Mouse (Mus musculus): ENCODE results near the gene Irf2bp1. TPM values are rescaled to one million over a fixed set of nuclear protein-coding genes. Genes with fewer than 3 reads are reported as not detected.
A peak's percentile ranks its signal among the peaks of the same experiment; 100 is the strongest.

Gene Irf2bp1
- polyA plus RNA-seq, 1 experiment from 2014 or later, result 29.7 TPM

DNA sequence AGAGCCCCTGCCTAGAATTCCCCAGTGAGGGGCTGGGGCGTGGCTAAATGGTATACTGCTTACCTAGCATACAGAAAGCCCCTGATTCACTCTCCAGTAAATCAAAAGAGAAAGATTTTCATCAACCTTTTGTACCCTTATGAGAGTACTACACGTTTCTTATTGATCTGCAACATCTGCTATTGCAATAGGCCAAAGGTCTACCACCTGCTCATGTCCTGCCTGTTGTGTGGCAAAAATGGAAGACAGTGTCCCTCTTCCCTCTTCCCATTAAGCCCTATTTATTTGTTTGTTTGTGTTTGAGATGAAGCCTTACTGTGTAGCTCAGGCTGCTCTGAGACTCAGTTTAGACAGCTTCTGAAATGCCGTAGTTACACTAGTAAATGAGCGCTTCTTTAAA lies 12.2 kb downstream of the Irf2bp1 start:
- WGBS, result 93% methylated on average over 4 of the region's 4 CpGs
- no peak overlapping the region for H3K27ac ChIP-seq (ENCODE audit: low read depth, low read length)
- H3K36me3 ChIP-seq (ENCODE audit: control insufficient read depth, insufficient read depth, low read length), result no peaks in the 10 kb centered on the region
- H3K4me3 ChIP-seq (ENCODE audit: low read depth, low read length), result no peak overlapping the region
- no peaks in the 10 kb centered on the region for H3K9me3 ChIP-seq (ENCODE audit: control insufficient read depth, low read length)
- H3K27me3 ChIP-seq (ENCODE audit: control insufficient read depth, insufficient read depth, low read length), result no peaks in the 10 kb centered on the region
- H3K4me2 ChIP-seq (ENCODE audit: low read depth, low read length), result no peak overlapping the region
- no peak for ATAC-seq (ENCODE audit: low read depth)
- 0 out of 2 replicates have a peak, but pooled peaks cover 7% of the 10 kb centered on the region for H3K4me1 ChIP-seq (ENCODE audit: control insufficient read depth, insufficient read depth, low read length)
- no peak overlapping the region for H3K9ac ChIP-seq (replicated peaks; ENCODE audit: low read depth, low read length)

DNA sequence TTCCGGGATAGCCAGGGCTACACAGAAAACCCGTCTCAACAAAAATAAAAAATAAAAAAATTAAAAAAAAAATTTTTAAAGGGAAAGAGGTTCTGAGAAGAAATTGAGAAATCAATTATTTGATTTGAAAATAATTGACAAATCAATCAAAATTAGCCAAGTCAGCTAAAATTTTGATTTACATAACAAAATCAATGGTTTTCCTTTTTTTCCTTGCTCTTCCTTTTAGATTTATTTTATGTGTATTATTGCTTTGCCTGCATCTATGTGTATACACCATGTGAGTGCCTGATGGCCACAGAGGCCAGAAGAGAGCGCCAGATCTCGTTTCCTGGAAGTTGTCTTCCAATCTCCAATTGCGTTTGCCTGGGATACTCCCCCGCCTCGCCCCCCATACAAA lies 14.1 kb downstream of the Irf2bp1 start:
- H3K27ac ChIP-seq (ENCODE audit: low read depth, low read length), result no peak overlapping the region
- H3K4me2 ChIP-seq (ENCODE audit: low read depth, low read length), result no peak overlapping the region
- H3K27me3 ChIP-seq (ENCODE audit: control insufficient read depth, insufficient read depth, low read length), result peaks cover 6% of the 10 kb centered on the region; the same call in 1 of the 2 replicates
- no peaks in the 10 kb centered on the region for H3K9me3 ChIP-seq (ENCODE audit: control insufficient read depth, low read length)
- ATAC-seq (ENCODE audit: low read depth), result no peak
- WGBS, result 90% methylated on average over 7 of the region's 7 CpGs
- no peak overlapping the region for H3K4me3 ChIP-seq (ENCODE audit: low read depth, low read length)
- H3K9ac ChIP-seq (replicated peaks; ENCODE audit: low read depth, low read length), result no peak overlapping the region
- no peaks in the 10 kb centered on the region for H3K36me3 ChIP-seq (ENCODE audit: control insufficient read depth, insufficient read depth, low read length)
- no peaks in the 10 kb centered on the region for H3K4me1 ChIP-seq (ENCODE audit: control insufficient read depth, insufficient read depth, low read length)

DNA sequence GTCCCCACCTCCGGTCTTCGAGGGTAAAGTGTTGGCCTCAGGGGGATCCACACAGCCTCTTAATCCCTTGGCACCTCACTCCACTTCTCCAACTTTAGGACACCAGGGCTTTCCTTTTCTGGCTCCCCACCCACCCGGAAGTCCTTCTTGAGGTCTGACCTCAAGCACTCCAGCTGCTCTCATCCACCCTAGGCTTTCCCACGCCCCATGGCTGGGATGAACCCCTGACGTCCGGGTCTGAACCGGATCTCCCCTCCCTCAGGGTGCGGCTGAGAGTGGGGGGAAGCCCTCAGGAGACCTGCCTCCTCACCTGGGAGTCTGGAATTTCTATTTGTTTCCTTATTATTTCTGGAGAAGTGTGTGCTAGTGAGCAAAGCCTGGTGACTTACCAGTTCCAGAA lies 17.2 kb downstream of the Irf2bp1 start:
- no peak overlapping the region for H3K9ac ChIP-seq (replicated peaks; ENCODE audit: low read depth, low read length)
- H3K27ac ChIP-seq (ENCODE audit: low read depth, low read length), result no peak overlapping the region
- H3K4me1 ChIP-seq (ENCODE audit: control insufficient read depth, insufficient read depth, low read length), result peaks cover 11% of the 10 kb centered on the region
- no peaks in the 10 kb centered on the region for H3K9me3 ChIP-seq (ENCODE audit: control insufficient read depth, low read length)
- H3K4me3 ChIP-seq (ENCODE audit: low read depth, low read length), result no peak overlapping the region
- H3K27me3 ChIP-seq (ENCODE audit: control insufficient read depth, insufficient read depth, low read length), result peaks cover 14% of the 10 kb centered on the region; the same call in 1 of the 2 replicates
- no peaks in the 10 kb centered on the region for H3K36me3 ChIP-seq (ENCODE audit: control insufficient read depth, insufficient read depth, low read length)
- 28% methylated on average over 8 of the region's 8 CpGs for WGBS
- no peak overlapping the region for H3K4me2 ChIP-seq (ENCODE audit: low read depth, low read length)
- no peak for ATAC-seq (ENCODE audit: low read depth)

DNA sequence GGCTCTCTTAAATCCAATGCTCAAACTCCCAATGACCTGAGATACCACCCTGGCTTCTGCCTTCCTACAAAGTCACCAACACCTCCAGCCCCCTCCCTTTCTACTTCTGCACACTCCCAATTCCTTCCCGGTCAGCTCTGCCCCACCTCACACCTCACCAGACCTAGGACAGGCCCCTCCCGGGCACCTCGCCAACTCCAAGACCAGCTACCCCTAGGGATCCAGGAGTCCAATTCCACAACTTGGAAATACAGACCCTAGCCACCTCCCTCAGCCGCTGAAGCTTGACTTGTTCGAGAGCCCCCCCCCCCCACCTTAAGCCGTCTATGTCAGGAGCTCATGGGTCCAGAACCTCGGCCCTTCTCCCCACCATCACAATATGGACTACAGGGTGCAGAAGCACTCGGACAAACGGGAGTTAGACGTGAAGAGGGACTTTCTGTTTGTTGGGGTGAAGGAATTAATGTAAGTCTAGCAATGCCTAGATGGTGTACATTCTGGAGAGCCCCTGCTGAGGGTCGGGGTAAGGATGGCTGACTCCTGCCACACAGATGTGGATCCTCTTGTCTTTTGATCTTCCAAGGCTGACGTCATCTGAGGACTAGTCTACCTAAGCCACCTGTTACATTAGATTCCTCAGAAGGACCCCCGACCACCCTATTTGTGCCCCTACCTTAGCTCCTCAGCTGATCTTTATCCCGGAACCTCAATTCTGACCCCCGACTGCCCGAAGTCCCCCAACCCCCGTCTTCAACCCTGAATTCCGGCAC lies 18.5 kb downstream of the Irf2bp1 start:
- Histone ChIP-seq H3K4me2 (ENCODE audit: low read depth, low read length) (no peak overlapping the region), H3K4me1 (ENCODE audit: control insufficient read depth, insufficient read depth, low read length) (peaks cover 11% of the 10 kb centered on the region), H3K9ac (replicated peaks; ENCODE audit: low read depth, low read length) (no peak overlapping the region), H3K4me3 (ENCODE audit: low read depth, low read length) (no peak overlapping the region), H3K9me3 (ENCODE audit: control insufficient read depth, low read length) (no peaks in the 10 kb centered on the region), H3K36me3 (ENCODE audit: control insufficient read depth, insufficient read depth, low read length) (no peaks in the 10 kb centered on the region), H3K27ac (ENCODE audit: low read depth, low read length) (no peak overlapping the region), H3K27me3 (ENCODE audit: control insufficient read depth, insufficient read depth, low read length) (peaks cover 14% of the 10 kb centered on the region; the same call in 1 of the 2 replicates)
- WGBS, result 65% methylated on average over 18 of the region's 18 CpGs
- no peak for ATAC-seq (ENCODE audit: low read depth)

DNA sequence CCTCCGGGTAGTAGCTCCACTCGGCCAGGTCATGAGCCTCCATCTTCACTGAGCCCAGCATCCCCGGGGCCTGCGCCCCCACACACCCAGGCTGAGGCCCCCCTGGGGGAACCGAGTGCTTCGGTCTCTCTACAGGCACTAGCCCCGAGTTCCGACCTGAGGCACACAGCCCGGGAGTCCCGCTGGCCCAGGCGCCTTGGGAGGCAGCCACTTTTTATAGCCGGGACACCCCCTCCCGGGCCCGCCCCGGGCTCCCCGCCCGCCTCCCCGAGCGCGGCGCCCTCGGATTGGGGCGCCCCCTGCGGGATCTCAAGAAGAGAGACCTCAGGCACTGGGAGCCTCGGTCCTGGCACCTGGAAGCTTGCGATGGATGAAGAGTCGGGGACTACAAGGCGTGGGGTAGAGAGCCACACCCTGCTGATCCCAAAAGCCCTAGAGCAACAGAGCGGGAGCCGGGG lies 19.5 kb downstream of the Irf2bp1 start, which contains the start of gene Foxa3:
TSS of gene Foxa3 (minus strand) at position 182 of the 458 bp plus-strand sequence.
- H3K4me1 ChIP-seq (ENCODE audit: control insufficient read depth, insufficient read depth, low read length), result peaks cover 11% of the 10 kb centered on the region
- peak within 1 kb of the TSS; percentile 11; the same call in 1 of the 2 replicates for H3K4me2 ChIP-seq (ENCODE audit: low read depth, low read length)
- H3K9ac ChIP-seq (replicated peaks; ENCODE audit: low read depth, low read length), result peak within 1 kb of the TSS; percentile 85
- WGBS, result 3% methylated on average over 30 of the region's 30 CpGs
- H3K36me3 ChIP-seq (ENCODE audit: control insufficient read depth, insufficient read depth, low read length), result no peaks in the 10 kb centered on the region
- peaks cover 14% of the 10 kb centered on the region; the same call in 1 of the 2 replicates for H3K27me3 ChIP-seq (ENCODE audit: control insufficient read depth, insufficient read depth, low read length)
- no peaks in the 10 kb centered on the region for H3K9me3 ChIP-seq (ENCODE audit: control insufficient read depth, low read length)
- ATAC-seq (ENCODE audit: low read depth), result peak; percentile 36
- H3K27ac ChIP-seq (ENCODE audit: low read depth, low read length), result peak within 1 kb of the TSS; percentile 57
- H3K4me3 ChIP-seq (ENCODE audit: low read depth, low read length), result peak within 1 kb of the TSS; percentile 78

DNA sequence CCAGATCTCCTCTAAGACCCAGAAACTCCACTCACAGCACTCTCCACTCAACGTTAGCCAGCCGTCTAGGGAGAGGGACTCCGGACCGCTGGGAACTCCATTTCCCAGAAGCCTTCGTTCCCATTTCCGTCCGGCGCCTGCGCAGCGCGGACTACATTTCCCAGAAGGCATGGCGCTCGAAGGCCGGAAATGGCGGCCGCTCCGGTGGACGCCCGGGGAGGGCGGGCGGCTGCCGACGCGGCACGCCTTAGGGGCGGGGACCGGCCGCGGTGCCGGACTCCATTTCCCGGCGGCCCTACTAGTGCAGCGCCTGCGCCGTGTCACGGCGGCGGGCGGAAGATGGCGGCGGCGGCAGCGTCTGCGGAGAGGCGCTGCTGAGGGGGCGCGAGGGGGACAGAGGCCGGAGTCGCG lies 20.3 kb downstream of the Irf2bp1 start, which contains the start of gene Sympk:
TSS of gene Sympk (plus strand) at position 282 of the 411 bp plus-strand sequence.
- H3K27ac ChIP-seq (ENCODE audit: low read depth, low read length), result peak within 1 kb of the TSS; percentile 57
- under 1% methylated on average over 45 of the region's 50 CpGs for WGBS
- peak within 1 kb of the TSS; percentile 78 for H3K4me3 ChIP-seq (ENCODE audit: low read depth, low read length)
- H3K9me3 ChIP-seq (ENCODE audit: control insufficient read depth, low read length), result no peaks in the 10 kb centered on the region
- H3K9ac ChIP-seq (replicated peaks; ENCODE audit: low read depth, low read length), result peak within 1 kb of the TSS; percentile 85
- peaks cover 14% of the 10 kb centered on the region; the same call in 1 of the 2 replicates for H3K27me3 ChIP-seq (ENCODE audit: control insufficient read depth, insufficient read depth, low read length)
- peaks cover 4% of the 10 kb centered on the region for H3K36me3 ChIP-seq (ENCODE audit: control insufficient read depth, insufficient read depth, low read length)
- H3K4me2 ChIP-seq (ENCODE audit: low read depth, low read length), result peak within 1 kb of the TSS; percentile 88
- ATAC-seq (ENCODE audit: low read depth), result peak; percentile 95
- H3K4me1 ChIP-seq (ENCODE audit: control insufficient read depth, insufficient read depth, low read length), result peaks cover 11% of the 10 kb centered on the region

DNA sequence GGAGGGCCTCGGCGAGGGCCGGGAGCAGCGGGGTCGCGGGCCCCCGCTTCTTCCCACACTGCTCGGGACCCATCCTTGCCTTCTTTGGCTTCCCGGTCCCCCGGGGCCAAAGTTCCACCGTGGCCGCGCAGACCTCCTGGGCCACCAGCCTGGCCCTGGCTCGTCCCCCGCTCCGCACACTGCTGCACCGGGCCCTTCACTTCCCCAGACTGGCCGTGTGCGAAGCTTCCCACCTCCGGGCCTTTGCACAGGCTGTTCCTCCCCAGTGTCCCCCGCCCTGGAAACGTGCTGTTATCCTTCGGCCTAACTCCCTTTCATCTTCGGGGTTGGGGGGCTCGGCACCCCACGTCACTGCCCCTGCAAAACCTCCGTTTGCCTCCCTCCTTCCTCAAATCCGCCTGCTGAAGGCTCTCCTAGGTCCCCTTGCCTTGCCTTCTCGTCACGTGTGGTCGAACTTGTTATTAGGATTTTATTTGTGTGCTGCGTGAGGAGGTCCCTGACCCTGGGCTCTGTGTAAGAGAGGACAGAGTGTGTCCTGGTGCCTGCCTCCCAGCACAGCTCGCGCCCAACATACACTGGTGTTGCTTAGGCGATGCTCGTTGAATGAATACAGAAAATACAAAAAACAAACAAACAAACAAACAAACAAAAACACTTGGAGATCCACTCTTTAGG lies 20.9 kb downstream of the Irf2bp1 start:
- peaks cover 14% of the 10 kb centered on the region; the same call in 1 of the 2 replicates for H3K27me3 ChIP-seq (ENCODE audit: control insufficient read depth, insufficient read depth, low read length)
- peaks cover 11% of the 10 kb centered on the region for H3K36me3 ChIP-seq (ENCODE audit: control insufficient read depth, insufficient read depth, low read length)
- H3K27ac ChIP-seq (ENCODE audit: low read depth, low read length), result peak overlapping the region; percentile 57
- peak; percentile 62 for ATAC-seq (ENCODE audit: low read depth)
- peaks cover 11% of the 10 kb centered on the region for H3K4me1 ChIP-seq (ENCODE audit: control insufficient read depth, insufficient read depth, low read length)
- H3K9me3 ChIP-seq (ENCODE audit: control insufficient read depth, low read length), result no peaks in the 10 kb centered on the region
- WGBS, result 2% methylated on average over 21 of the region's 36 CpGs
- peak overlapping the region; percentile 85 for H3K9ac ChIP-seq (replicated peaks; ENCODE audit: low read depth, low read length)
- H3K4me2 ChIP-seq (ENCODE audit: low read depth, low read length), result peak overlapping the region; percentile 88
- H3K4me3 ChIP-seq (ENCODE audit: low read depth, low read length), result peak overlapping the region; percentile 78

DNA sequence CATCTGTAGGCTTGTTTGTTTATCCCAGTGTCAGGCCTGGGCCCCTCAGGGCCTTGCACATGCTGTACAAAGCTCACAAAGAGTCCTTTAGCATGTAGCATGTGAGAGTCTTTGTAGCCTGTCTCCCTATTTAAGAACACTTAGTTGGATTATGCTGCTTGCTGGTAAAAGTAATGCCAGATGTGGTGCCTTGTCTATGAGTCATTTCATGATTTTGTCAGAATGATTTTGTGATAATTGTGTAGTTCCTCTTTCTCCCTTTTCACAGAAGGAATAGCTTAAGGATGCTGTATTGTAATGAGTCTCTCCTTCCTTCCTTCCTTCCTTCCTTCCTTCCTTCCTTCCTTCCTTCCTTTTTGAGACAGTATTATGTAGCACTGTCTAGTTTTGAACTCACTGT lies 24.2 kb downstream of the Irf2bp1 start:
- Histone ChIP-seq H3K9me3 (ENCODE audit: control insufficient read depth, low read length) (no peaks in the 10 kb centered on the region), H3K4me1 (ENCODE audit: control insufficient read depth, insufficient read depth, low read length) (peaks cover 11% of the 10 kb centered on the region), H3K4me2 (ENCODE audit: low read depth, low read length) (no peak overlapping the region), H3K36me3 (ENCODE audit: control insufficient read depth, insufficient read depth, low read length) (peaks cover 30% of the 10 kb centered on the region), H3K27me3 (ENCODE audit: control insufficient read depth, insufficient read depth, low read length) (peaks cover 8% of the 10 kb centered on the region; the same call in 1 of the 2 replicates), H3K9ac (replicated peaks; ENCODE audit: low read depth, low read length) (no peak overlapping the region), H3K4me3 (ENCODE audit: low read depth, low read length) (no peak overlapping the region), H3K27ac (ENCODE audit: low read depth, low read length) (no peak overlapping the region)
- no peak for ATAC-seq (ENCODE audit: low read depth)

Data from neural tube, embryonic 14.5 days (tissue).